Mouse (Mus musculus): Measurements from ENCODE around the gene Slco1c1. TPM values are rescaled to one million over a fixed set of nuclear protein-coding genes. Genes with fewer than 3 reads are reported as not detected.

The Slco1c1 gene
- total RNA-seq (2015; ENCODE audit: low replicate concordance) = not detected in 2 replicates
- total RNA-seq (2017; ENCODE audit: low replicate concordance) = not detected in 2 replicates

DNA sequence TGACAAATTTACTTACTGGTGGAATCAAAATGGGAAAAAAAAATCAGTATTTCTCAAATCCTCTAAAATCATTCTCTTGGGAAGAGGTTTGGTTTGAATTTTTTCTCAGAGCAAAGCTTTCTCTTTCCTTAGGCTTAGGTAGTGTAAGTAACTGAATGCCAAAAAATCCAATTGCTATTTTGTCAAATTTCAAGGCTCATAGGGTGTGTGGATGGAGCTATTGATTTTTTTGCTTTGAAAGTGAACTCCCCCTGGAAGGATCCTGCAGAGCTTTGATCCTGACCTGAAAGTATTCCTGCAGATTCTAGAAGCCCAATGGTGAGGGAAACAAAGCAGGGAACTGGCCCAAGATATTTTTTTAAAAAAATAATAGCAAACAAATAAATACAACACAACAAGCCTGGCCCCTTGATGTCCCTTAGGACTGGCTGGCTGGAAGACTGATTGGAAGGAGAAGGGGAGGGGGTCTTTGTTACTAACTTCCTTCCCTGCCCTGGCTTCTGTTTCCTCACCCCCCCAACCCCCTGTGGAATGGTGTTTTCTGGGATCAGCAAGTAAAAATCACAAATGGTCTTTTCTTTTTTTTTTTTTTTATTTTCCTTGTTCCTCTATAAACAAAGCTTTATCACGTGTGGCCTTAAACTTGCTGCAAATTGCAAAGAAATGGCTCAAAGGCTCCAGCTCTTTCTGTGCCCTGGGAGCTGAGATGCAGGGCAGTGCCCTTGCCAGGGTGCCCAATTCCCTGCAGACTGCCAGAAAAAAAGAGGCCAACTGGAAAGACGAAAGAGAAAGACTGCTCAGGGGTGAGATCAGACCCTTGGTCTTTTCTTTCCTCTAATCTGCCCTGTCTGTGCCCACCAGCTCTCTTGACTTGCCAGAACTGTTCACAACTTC lies at the start of gene Slco1c1:
TSS of gene Slco1c1 (plus strand) at position 622 of the 894 bp plus-strand sequence.
- ATAC-seq (replicated peaks; ENCODE audit: low FRiP score, poor library complexity, severe bottlenecking) = no peak

DNA sequence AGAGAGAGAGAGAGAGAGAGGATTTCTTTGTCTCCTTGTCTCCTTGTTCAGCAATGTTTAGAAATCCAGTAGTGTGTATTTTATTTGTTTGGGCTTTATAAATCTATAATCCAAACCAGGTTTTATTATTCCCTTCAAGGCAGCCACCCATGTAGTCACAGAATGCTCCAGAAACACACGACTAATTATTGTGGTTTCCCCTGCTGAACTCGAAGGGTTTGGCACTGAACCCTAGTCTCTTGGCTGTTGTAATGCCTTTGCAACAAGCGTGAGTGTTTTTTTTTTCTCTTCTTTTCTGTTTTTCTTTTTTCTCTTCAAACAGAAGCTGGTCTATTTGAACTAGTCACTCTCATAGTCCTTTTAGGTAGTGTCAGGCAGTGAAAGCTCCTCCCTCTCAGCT lies 49.5 kb upstream of the Slco1c1 start:
- no peak for ATAC-seq (replicated peaks; ENCODE audit: low FRiP score, poor library complexity, severe bottlenecking)

DNA sequence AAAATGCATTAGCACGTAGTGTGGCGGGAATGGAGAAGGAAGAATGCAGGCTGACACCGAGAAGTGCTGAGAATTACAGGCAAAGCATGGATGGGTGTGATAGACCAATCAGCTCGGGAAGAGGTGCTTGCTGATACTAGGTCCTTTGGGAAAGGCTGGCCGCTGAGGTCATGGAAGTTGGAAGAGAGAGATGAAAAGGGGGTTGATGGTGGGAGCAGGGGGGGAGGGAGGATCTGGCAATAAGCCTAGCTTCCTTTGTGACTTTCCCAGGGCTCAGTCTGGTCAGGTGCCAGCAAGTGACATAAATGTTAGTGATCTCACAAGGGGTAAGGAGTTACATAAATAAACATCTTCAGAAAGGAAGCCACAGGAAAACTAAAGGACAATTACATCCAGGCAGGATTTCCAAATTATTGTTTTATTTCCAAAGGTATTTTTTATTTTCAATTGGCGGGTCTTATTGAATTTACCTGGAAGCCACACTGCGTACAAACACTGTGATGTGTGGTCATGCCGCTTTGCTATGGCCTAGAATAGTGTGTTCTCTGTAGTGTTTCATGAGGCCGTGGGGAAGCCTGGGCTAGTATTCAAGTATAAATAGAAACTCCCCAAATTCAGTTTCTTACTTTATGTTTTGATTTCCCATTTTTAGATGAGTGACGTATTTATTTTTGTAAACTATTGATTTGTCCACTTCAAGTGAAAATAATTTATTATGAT lies 38.7 kb upstream of the Slco1c1 start:
- ATAC-seq (replicated peaks; ENCODE audit: low FRiP score, poor library complexity, severe bottlenecking) = no peak

DNA sequence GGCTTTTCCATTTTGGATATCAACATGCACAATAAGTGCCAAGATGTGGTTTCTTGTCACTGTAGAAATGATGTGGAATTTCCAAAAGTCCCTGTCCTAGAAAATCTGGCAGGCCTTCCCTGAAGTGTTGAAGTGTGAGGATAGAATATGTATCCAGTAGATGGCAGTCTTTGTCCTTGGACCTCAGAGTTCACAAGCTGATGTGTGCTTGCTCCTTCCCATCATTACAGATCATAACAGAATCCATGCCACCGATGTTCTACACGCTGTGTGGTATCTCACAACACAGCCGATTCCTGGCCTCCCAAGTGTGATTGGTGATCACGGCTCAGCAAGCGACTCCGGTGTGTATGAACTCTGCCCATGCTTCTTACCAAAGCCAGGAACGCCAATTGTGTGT lies 36.9 kb upstream of the Slco1c1 start:
- no peak for ATAC-seq (replicated peaks; ENCODE audit: low FRiP score, poor library complexity, severe bottlenecking)

DNA sequence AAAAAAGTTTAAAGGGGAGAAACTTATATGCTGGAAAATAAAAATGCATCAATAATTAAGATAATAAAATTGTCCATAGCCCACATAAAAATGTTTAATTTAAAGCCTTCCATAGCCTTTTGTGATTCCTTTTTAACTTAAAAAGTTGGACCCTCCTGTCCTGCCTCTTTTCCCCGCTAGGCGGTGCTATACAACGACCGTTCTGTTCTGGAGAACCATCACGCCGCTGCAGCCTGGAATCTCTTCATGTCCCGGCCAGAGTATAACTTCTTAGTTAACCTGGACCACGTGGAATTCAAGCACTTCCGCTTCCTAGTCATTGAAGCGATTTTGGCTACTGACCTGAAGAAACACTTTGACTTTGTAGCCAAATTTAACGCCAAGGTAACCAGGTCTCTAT lies 35.5 kb upstream of the Slco1c1 start:
- ATAC-seq (replicated peaks; ENCODE audit: low FRiP score, poor library complexity, severe bottlenecking) = no peak

DNA sequence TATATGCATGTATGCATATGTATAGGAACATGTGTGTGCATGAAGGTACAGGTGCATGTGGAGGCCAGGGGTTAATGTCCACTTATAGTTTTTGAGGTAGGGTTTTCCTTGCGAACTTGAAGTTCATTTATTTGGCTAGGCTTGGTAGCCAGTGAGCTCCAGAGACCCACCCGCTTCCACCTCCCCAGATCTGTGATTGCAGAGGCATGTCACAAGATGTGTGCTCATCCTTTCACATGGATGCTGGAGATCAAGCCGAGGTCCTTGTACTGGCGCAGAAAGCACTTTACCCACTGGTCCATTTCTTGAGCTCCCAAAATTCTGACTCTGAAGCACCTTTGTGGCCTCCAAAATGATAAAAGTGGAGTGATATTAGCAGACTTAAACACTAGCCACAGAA lies 29.3 kb upstream of the Slco1c1 start:
- no peak for ATAC-seq (replicated peaks; ENCODE audit: low FRiP score, poor library complexity, severe bottlenecking)

DNA sequence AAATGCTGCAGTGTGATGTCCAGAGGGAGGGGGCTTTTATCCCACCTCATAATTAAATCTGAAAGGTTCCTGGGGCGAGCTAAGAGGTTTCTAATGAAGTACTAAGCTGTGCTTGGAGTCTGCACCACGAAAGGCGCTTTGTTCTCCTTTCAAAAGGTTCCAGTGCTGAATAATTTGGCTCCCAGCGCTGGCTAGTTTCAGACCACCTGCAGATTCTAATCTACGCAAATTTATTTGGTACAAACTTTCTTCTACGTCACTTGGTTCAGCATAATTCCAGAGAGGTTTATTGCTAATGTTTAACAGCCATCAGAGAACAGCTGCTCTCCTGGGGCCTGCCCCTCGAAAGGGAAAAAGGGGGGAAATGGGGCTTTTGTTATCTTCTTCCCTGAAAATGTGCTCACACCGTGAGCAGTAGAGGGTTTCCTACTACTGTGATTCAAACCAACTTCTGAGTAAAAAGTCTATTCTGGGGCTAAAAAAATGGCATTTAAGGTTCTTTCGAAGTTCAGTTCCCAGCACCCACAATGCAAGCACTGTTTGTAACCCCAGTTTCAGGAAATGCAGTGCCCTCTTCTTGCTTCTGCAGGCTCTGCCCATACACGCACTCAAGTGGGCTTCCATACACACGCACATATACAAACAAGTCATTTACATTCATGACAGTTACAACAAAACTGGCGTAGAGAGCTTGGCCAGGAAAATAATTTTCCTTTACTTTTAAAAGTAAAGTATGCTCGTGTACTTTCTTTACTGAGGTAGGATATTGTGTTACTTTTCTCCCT lies 28.3 kb upstream of the Slco1c1 start:
- ATAC-seq (replicated peaks; ENCODE audit: low FRiP score, poor library complexity, severe bottlenecking) = no peak

DNA sequence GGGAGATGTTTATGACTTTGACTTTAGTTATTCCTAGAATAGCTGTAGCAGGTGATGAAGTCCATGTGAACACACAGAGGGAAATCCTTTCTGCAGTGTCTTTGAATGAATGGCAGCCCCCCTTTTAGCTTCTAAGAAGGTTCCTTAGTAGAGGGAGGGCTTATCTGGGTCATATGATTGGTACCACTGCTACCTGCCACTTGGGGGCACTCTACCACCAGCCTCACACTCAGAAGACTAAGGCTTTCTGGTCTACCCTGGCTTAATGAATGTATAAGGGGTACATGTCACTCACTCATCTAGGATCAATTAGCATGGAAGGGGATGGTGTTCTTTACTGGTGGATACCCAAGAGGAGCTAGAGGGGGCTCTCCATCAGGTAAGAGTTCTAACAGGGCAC lies 24.7 kb upstream of the Slco1c1 start:
- ATAC-seq (replicated peaks; ENCODE audit: low FRiP score, poor library complexity, severe bottlenecking) = no peak

DNA sequence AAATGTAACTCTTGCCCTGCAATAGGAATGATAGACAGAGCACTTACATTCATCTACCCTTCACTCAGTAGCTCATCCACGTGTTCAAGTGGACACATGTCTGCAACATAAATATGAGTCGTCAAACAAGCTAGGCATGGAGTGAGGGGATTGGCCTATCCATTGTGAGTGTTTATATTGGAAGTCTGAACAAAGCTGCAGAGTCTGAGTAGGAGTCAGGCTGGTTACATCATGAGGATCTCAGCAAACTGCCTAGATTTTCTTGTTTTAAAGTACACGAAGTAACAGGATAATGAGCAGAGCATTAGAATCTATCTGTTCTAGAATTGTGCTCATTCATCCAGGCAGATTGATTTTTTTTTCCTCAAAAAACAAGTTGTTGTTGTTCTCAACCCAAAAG lies 23.0 kb upstream of the Slco1c1 start:
- ATAC-seq (replicated peaks; ENCODE audit: low FRiP score, poor library complexity, severe bottlenecking) = no peak

DNA sequence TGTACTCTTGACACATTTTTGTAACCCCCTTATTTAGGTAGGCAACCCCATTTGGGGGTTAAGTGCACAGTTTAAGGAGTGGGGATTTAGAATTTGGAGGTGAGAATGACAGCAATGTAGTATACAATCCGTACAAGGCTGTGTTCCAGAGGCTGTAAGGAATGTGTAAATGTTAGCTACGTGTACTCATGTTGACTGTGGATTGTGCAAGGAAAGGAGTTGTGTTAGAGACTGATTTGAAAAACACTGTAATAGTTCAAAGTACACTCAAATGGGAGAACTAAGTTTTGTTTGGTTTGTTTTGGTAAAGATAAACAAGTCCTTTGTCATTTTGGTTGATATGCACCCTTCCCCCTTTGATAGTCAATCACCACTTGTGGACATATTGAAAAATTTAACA lies 1.6 kb upstream of the Slco1c1 start:
- no peak for ATAC-seq (replicated peaks; ENCODE audit: low FRiP score, poor library complexity, severe bottlenecking)

DNA sequence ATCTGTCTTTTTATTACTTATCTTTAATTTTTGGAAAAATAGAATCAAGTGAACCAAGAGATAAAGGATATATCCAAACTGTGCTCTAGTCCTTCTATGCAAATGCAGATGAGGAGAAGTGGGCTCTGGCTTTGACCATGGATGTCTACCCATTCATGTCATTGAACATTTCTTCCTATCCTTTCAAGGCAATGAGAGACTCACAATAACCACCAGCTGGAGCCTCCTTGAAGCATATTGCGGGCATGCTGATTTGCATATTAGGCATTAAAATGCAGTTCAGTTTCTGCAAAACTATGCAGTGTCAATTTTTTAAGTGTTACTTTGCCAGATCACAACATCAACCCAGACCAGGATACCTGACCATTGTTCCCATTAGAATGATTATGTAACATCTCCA lies 1.6 kb downstream of the Slco1c1 start:
- no peak for ATAC-seq (replicated peaks; ENCODE audit: low FRiP score, poor library complexity, severe bottlenecking)

DNA sequence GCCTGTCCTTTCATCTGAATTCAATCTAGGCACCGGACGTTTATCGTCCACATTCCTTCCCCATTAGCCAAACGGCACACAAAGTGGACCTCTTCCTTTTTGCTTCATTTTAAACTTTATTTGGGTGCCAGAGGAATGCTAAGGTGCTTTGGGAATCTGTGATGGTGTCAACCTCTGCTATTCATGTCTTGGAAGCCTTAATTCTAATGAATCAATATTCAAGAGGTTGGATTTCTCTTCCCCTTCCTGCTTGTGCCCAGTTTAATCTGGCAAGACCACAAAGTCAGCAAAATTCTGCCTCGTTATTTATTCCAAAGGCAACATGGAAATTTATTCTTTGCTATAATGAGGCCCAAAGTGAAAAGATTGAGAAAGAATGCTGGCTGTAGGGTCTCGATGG lies 6.7 kb downstream of the Slco1c1 start:
- no peak for ATAC-seq (replicated peaks; ENCODE audit: low FRiP score, poor library complexity, severe bottlenecking)

DNA sequence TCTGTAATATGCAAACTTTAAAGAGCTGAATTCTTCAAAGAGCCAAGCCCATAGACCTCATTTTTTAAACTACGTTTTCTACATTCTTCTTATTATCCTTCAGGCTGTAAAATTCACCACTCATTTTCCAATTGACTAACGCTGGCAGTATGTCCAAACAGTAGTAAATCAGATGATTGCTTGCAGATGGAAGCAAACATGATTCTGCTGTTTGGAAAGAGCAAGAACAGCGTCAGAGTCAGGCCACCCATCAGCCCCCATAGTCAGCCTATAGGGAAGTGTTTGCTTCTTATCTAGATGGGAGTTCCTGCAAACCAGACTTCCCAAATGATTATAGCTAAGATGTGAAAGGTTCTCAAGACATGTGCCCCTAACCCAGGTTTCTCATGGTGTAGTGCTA lies 13.1 kb downstream of the Slco1c1 start:
- ATAC-seq (replicated peaks; ENCODE audit: low FRiP score, poor library complexity, severe bottlenecking) = no peak

DNA sequence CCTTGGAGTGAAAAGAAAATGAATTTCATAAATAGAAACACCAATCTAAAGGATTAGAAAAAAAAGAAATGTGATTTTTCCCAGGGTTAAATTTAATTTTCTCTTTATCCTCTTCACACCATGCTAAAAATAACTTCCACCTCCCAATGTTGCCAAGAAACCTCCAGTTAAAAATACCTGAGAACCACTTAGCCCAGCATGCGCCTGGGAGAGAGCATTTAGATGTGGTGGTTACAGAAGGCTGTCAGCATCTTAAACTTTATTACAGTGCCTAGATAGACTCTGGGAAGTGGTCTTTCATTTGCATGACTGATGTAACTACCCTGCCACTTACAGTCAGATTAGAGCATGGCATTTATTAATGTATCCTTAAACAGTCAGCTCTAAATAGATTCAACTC lies 17.0 kb downstream of the Slco1c1 start:
- no peak for ATAC-seq (replicated peaks; ENCODE audit: low FRiP score, poor library complexity, severe bottlenecking)

DNA sequence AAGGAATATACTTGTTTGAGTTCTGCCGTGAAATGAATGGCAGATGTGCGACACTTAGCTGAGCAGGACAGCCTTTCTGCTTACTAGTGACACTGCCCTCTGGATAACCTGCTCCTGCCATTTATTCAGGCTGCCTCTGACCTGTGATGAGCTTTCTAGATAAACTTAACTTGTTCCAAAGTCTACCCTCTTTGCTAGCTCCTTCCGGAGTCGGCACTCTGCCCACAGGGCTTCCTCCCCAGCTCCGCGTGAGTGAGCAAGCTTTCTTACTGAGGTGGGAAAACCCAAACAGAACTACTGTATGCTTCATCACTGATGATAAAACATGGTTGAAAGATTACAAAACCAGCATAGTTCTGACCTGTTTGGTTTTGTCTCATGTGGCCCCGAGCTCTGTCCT lies 19.2 kb downstream of the Slco1c1 start:
- no peak for ATAC-seq (replicated peaks; ENCODE audit: low FRiP score, poor library complexity, severe bottlenecking)

DNA sequence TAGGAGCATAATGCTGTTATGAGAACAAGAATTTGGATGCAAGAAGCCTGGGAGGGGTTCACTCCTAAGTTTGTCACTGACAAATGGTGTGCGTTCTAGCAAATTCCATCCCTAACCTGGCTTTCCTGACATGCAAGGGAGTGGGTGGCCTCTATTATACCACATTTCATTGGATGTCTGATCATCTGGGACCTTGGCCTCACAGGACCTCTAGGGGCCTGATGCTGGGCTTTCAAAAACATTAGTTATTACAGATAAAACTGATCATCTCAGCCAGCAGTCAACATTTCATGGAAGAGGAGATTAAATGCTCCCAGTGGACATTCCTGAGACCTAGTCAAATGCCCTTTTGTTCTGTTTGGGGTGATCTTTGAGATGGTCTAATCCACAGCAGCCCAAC lies 34.0 kb downstream of the Slco1c1 start:
- ATAC-seq (replicated peaks; ENCODE audit: low FRiP score, poor library complexity, severe bottlenecking) = no peak

DNA sequence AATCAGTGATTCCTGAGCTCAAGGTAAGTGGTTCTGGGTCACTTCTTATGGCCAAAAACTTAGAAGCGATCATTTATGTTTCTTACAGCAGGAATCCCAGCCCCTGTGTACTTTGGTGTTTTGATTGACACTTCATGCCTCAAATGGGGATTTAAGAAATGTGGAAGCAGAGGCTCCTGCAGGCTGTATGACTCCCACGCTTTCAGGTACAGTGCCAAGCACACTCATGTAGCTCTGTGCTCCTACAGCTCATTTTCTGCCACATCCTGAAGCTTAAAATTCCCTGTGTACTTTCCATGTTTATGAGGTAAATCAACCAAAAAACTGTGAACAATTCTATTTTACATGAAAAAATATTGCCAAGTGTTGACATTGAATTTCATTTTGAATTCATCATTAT lies 43.2 kb downstream of the Slco1c1 start:
- ATAC-seq (replicated peaks; ENCODE audit: low FRiP score, poor library complexity, severe bottlenecking) = no peak

DNA sequence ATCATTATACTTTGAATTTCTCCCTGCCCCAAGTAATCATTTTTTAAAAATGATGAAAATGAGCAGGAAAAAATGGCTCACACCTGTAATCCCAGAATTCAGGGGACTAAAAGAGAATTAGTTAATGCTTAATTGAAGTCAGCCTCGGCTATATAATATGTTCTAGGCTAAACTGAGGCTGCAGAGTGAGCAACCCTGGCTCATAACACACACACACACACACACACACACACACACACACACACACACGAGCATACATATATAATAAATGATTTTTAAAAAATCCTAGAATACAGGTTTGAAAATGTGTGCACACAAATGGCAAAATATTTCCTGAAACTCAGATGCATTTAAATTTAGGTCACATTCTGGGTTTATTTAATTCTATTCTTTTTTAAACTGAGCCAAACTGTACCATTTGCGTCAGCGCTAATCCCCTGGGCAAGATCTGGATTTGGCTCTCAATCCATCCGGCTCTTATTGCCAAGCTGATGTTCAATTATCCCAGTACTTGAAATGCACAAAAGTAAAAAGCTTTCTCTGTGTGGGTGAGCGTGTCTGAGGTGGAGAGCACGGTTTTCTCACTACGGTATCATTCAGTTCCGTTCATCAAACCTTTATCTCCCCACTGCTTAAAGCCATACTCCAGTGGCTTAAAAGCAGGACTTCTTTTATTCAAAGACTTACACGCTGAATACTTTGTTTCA lies 43.8 kb downstream of the Slco1c1 start:
- no peak for ATAC-seq (replicated peaks; ENCODE audit: low FRiP score, poor library complexity, severe bottlenecking)

DNA sequence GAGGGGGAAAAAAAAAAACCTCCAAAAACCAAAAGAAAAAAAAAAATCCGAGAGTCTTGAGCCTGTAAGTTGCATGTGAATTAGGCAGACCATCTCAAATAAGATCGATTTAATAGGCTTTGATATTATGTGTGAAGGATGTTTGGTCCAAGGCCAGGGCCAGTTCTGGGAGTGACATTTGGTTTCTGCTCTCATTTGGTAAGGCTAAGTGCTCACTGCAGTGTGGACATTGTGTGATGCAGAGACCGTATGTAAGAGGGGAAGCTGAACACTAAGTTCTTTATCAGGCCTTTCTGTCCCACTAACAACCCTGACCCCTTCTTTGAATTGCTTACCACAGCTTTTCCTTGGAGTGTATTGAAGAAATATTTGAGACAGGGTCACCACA lies 44.4 kb downstream of the Slco1c1 start:
- ATAC-seq (replicated peaks; ENCODE audit: low FRiP score, poor library complexity, severe bottlenecking) = no peak

DNA sequence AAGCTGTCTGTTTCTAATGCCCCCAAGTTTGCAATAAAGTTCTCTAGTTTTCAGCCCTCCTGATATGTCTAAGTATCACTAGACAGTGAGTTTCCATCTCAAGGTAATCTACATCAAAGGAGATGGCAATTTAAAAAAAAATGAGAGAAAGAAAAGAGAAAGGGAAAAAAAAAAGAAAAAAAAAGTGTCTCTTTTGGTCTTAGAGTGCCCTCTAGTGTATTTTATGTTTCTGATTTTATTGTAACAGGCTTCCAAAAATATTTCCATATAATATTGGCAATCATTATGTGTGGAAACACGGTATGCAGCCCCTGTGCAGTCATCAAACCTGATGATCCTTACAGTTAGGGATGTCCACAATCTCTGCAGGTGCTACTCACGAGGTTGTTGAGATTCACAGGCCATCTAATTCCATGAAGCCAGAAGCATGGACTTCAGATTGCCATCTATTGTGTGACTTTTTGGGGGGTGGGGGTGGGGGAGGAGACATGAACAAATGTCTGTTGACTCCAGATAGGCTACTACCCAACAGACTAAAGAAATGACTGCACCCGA lies 52.6 kb downstream of the Slco1c1 start:
- no peak for ATAC-seq (replicated peaks; ENCODE audit: low FRiP score, poor library complexity, severe bottlenecking)

All from erythroid progenitor cell, adult 5-6 weeks (primary cell).